Mouse (Mus musculus) ovary, postnatal 14 days (tissue): Measurements from ENCODE around the gene Rpp38.
A peak's percentile ranks its signal among the peaks of the same experiment; 100 is the strongest.

Experiments
- DNase-seq: peaks from one replicate; pipeline ENCODE4 v3.0.0; 2022; ENCODE audit warnings: low spot score

Gene Rpp38

GRCm38 (mm10) chr2:3332484-3333242 lies at the start of gene Rpp38:
Gene Rpp38, minus strand, starts transcription at chr2:3332643.
- DNase-seq, result peak; percentile 96

GRCm38 (mm10) chr2:3365127-3365526 lies 32.7 kb upstream of the Rpp38 start:
- DNase-seq, result no peak

- no peak for DNase-seq
Observed at GRCm38 (mm10) chr2:3361067-3361466, 28.6 kb upstream of the Rpp38 start.

- DNase-seq, result no peak
Observed at GRCm38 (mm10) chr2:3357887-3358286, 25.4 kb upstream of the Rpp38 start.

GRCm38 (mm10) chr2:3356311-3356710 lies 23.9 kb upstream of the Rpp38 start:
- no peak for DNase-seq

GRCm38 (mm10) chr2:3355793-3356192 lies 23.4 kb upstream of the Rpp38 start:
- DNase-seq, result no peak

GRCm38 (mm10) chr2:3353160-3353559 lies 20.7 kb upstream of the Rpp38 start:
- DNase-seq, result no peak

GRCm38 (mm10) chr2:3348919-3349318 lies 16.5 kb upstream of the Rpp38 start:
- DNase-seq, result peak; percentile 14

GRCm38 (mm10) chr2:3348422-3348821 lies 16.0 kb upstream of the Rpp38 start:
- no peak for DNase-seq

GRCm38 (mm10) chr2:3335611-3336301 lies 3.3 kb upstream of the Rpp38 start, which contains the start of gene Acbd7:
Gene Acbd7, plus strand, starts transcription at chr2:3336168.
- DNase-seq, result peak; percentile 18

GRCm38 (mm10) chr2:3333761-3334160 lies 1.3 kb upstream of the Rpp38 start:
- DNase-seq, result no peak

GRCm38 (mm10) chr2:3332056-3332455 lies 387 bp downstream of the Rpp38 start:
- no peak for DNase-seq

GRCm38 (mm10) chr2:3331071-3331703 lies 1.3 kb downstream of the Rpp38 start:
- no peak for DNase-seq

- peak; percentile 49 for DNase-seq
Observed at GRCm38 (mm10) chr2:3327351-3327750, 5.1 kb downstream of the Rpp38 start.

- no peak for DNase-seq
Observed at GRCm38 (mm10) chr2:3326547-3326946, 5.9 kb downstream of the Rpp38 start.

- no peak for DNase-seq
Observed at GRCm38 (mm10) chr2:3324381-3325130, 7.9 kb downstream of the Rpp38 start.

- DNase-seq, result no peak
Observed at GRCm38 (mm10) chr2:3323132-3323531, 9.3 kb downstream of the Rpp38 start.

GRCm38 (mm10) chr2:3305426-3306025 lies 26.9 kb downstream of the Rpp38 start:
- DNase-seq, result no peak

- DNase-seq, result no peak
Observed at GRCm38 (mm10) chr2:3295826-3296225, 36.6 kb downstream of the Rpp38 start.

GRCm38 (mm10) chr2:3292170-3292569 lies 40.3 kb downstream of the Rpp38 start:
- DNase-seq, result no peak

- DNase-seq, result no peak
Observed at GRCm38 (mm10) chr2:3289581-3289980, 42.9 kb downstream of the Rpp38 start.

GRCm38 (mm10) chr2:3286243-3286642 lies 46.2 kb downstream of the Rpp38 start:
- DNase-seq, result no peak
